Mouse (Mus musculus) liver, embryonic 13.5 days (tissue): ENCODE data around the gene Hacd4. TPM values are rescaled to one million over a fixed set of nuclear protein-coding genes. Genes with fewer than 3 reads are reported as not detected.

ENCODE experiments used
- ATAC-seq: fragments of 200-750 bp; cut with Nextera tagmentation; 2 replicates; pipeline ENCODE4 v1.8.0; 2017; ENCODE audit warnings: low read depth, mild to moderate bottlenecking, moderate number of reproducible peaks, moderate library complexity
- DNase-seq: peaks from one replicate; pipeline ENCODE4 v3.0.0; 2022
- H3K27ac ChIP-seq: fragments of 300-500 bp; sonication (generic); 2 replicates; pipeline ENCODE4 v1.5.1; 2015; ENCODE audit warnings: moderate library complexity, mild to moderate bottlenecking, inconsistent platforms
- H3K27me3 ChIP-seq: fragments of 300-500 bp; sonication (generic); 2 replicates; pipeline ENCODE4 v1.6.1; 2015; ENCODE audit warnings: mild to moderate bottlenecking, inconsistent platforms
- H3K36me3 ChIP-seq: fragments of 300-500 bp; sonication (generic); 2 replicates; pipeline ENCODE4 v1.6.1; 2015; ENCODE audit warnings: mild to moderate bottlenecking, inconsistent platforms
- H3K4me1 ChIP-seq: fragments of 300-500 bp; sonication (generic); replicated peaks from 2 replicates; pipeline ENCODE4 v1.6.1; 2015; ENCODE audit warnings: inconsistent platforms
- H3K4me2 ChIP-seq: fragments of 300-500 bp; sonication (generic); 2 replicates; pipeline ENCODE4 v1.6.1; 2015; ENCODE audit warnings: inconsistent platforms, mild to moderate bottlenecking, moderate library complexity
- H3K4me3 ChIP-seq: fragments of 300-500 bp; sonication (generic); replicated peaks from 2 replicates; pipeline ENCODE4 v1.5.1; 2015; ENCODE audit warnings: mild to moderate bottlenecking, inconsistent platforms
- H3K9ac ChIP-seq: fragments of 300-500 bp; sonication (generic); 2 replicates; pipeline ENCODE4 v1.6.1; 2015; ENCODE audit warnings: mild to moderate bottlenecking, inconsistent platforms
- H3K9me3 ChIP-seq: fragments of 300-500 bp; sonication (generic); replicated peaks from 2 replicates; pipeline ENCODE4 v1.6.1; 2016; ENCODE audit warnings: inconsistent platforms
- WGBS: fragments of 180-500 bp; shearing (Covaris S2); methylation state at CpG from one replicate; pipeline ENCODE4 v1.1.7; 2015; ENCODE audit not compliant: insufficient replicate concordance; 5-methylcytosine and 5-hydroxymethylcytosine counted together
- polyA plus RNA-seq: library from polyadenylated mRNA; unstranded; fragments of >200 nt; fragmentation: Nextera tagmentation; extraction: Ambion mirVana; gene quantifications from 2 replicates; pipeline ENCODE4 v1.2.1, GENCODE M21; 2015

Gene Hacd4
- 5.2 and 5.6 TPM in 2 replicates for polyA plus RNA-seq

DNA sequence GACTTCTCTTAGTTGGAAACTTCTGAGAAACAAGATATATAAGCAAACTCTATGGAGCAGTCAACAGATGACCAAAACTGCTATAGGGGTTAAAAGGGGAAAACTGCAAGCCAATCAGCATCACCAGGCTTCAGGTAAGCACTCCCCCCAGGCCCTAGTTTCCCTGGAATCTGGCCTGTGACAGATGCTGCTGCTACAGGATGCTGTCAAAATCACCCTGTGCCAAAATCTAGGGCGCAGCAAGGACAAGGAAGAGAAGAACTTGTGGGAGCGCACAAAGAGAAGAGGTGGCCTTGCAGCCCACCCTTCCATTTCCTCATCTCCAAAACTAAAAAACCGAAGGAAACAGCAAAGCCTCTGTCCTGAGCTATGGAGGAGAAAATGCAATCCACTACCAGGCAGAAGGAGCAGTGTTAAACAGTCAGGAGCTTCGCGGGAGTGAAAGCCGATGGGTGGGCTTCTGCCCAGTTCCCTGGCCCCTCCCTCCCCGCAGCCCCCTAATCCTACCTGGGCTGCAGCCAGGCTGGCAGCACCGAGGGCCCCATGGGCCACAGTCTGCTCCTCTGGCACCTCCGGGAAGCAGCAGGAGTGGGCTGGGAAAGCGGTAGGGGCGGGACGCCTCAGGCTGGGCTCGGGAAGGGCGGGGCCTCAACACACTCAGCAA, at the start of gene Hacd4:
TSS of gene Hacd4 (minus strand) at position 603 of the 664 bp plus-strand sequence.
- DNase-seq (peak; percentile 15), ATAC-seq (peak; percentile 73)
- Histone ChIP-seq H3K9me3 (no peaks in the 10 kb centered on the region), H3K4me1 (peaks cover 27% of the 10 kb centered on the region), H3K36me3 (no peaks in the 10 kb centered on the region), H3K4me2 (peak within 1 kb of the TSS; percentile 66), H3K4me3 (peak within 1 kb of the TSS; percentile 50), H3K27me3 (no peaks in the 10 kb centered on the region), H3K27ac (0 out of 2 replicates have a peak within 1 kb of the TSS, but pooled peaks have one; percentile 18), H3K9ac (peak within 1 kb of the TSS; percentile 51; the same call in 1 of the 2 replicates)
- WGBS: 6% methylated on average over 14 of the region's 14 CpGs

DNA sequence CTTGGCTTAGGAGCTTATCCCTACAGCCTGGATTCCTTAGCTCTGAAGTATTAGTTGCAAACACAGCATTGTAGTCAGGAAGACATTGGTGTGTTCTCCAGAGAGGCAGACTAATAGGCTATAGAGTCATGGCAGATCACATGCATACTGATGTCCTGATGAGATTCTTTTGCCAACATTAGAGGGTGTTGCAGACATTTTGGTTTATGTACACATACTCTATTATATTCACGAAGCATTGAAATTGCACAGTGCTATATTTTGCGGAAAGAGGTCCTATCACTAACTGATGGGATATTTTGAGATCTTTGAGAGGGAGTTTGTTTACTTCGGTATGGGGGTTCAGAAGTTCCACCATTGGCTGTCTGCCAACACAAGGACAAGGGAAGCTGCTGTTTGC, 49.4 kb upstream of the Hacd4 start:
- Histone ChIP-seq H3K9ac (no peak overlapping the region), H3K4me2 (no peak overlapping the region), H3K27ac (no peak overlapping the region), H3K36me3 (no peaks in the 10 kb centered on the region), H3K27me3 (no peaks in the 10 kb centered on the region), H3K9me3 (no peaks in the 10 kb centered on the region), H3K4me1 (no peaks in the 10 kb centered on the region), H3K4me3 (no peak overlapping the region)
- no peak for ATAC-seq
- WGBS: 71% methylated on average over 3 of the region's 3 CpGs
- DNase-seq: no peak

DNA sequence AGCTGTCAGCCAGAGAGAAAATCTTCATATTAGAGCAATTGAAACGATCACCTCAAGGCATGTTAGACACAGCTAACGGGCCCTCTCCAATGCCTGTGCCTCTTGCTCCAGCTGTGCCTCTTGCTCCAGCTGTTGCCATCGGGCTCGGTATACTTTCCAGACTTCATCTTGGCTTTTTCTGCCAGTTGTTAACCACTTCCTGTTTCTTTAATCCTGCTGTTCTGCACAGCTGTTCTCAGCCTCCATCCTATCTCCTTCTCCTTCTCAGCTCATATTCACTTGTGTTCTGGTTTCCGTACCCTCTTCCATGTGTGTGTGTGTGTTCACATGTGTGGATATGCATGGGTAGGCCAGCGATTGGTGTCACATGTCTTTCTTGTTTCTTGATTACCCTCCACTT, 41.4 kb upstream of the Hacd4 start:
- H3K4me3 ChIP-seq: no peak overlapping the region
- no peak for DNase-seq
- H3K9me3 ChIP-seq: no peaks in the 10 kb centered on the region
- no peak for ATAC-seq
- no peaks in the 10 kb centered on the region for H3K36me3 ChIP-seq
- no peaks in the 10 kb centered on the region for H3K4me1 ChIP-seq
- no peak overlapping the region for H3K27ac ChIP-seq
- no peak overlapping the region for H3K9ac ChIP-seq
- H3K27me3 ChIP-seq: no peaks in the 10 kb centered on the region
- WGBS: 44% methylated on average over 6 of the region's 6 CpGs
- H3K4me2 ChIP-seq: no peak overlapping the region

DNA sequence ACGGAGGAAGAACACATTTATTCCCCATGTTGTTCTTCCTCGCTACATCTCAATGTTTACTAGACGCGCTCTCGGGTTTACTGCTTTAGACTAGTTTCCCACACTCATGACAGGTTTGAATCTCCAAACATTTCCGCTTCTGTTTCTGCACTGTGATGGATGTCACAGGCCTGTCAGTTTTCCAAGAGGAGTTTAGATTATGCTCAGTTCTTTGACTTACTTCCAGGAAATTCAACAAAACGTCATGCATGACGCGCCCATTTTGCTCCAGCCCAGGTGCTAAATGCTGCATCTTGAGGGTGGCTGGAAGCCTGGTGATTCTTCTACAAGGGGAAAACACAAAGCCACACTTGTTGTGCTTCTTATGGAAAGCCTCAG, 40.1 kb upstream of the Hacd4 start:
- H3K27me3 ChIP-seq: no peaks in the 10 kb centered on the region
- no peak for DNase-seq
- no peak overlapping the region for H3K27ac ChIP-seq
- no peaks in the 10 kb centered on the region for H3K36me3 ChIP-seq
- no peaks in the 10 kb centered on the region for H3K4me1 ChIP-seq
- ATAC-seq: no peak
- no peak overlapping the region for H3K4me3 ChIP-seq
- no peak overlapping the region for H3K4me2 ChIP-seq
- no peaks in the 10 kb centered on the region for H3K9me3 ChIP-seq
- no peak overlapping the region for H3K9ac ChIP-seq
- 81% methylated on average over 9 of the region's 9 CpGs for WGBS

DNA sequence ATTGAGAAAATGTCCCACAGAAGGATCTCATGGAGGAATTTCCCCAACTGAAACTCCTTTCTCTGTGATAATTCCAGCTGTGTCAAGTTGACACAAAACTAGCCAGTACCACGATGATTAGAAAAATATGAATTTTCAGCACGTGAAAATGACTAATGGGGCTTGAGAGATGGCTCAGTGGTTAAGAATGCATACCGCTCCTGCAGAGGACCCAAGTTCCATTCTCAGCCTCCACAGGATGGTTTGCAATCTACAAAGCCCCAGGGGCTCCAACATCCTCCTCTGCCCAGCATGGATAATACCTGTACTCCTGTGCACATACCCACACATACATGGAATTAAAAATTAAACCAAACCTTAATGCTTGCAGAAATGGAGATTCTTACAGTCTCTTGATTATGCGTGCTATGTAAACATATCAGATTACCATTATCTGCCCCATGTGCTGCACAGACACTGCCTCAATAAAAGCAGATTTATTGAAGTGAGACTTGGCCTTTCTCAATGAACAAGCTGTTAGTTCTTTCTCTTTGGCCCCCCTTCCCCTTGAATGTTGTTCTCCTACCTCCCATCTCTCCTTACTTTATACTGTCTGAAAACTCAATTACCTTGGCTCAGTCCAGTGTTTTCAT, 39.6 kb upstream of the Hacd4 start:
- DNase-seq (no peak), ATAC-seq (no peak)
- WGBS: 70% methylated on average over 4 of the region's 4 CpGs
- Histone ChIP-seq H3K4me3 (no peak overlapping the region), H3K36me3 (no peaks in the 10 kb centered on the region), H3K4me2 (no peak overlapping the region), H3K9me3 (no peaks in the 10 kb centered on the region), H3K27me3 (no peaks in the 10 kb centered on the region), H3K9ac (no peak overlapping the region), H3K27ac (no peak overlapping the region), H3K4me1 (no peaks in the 10 kb centered on the region)

DNA sequence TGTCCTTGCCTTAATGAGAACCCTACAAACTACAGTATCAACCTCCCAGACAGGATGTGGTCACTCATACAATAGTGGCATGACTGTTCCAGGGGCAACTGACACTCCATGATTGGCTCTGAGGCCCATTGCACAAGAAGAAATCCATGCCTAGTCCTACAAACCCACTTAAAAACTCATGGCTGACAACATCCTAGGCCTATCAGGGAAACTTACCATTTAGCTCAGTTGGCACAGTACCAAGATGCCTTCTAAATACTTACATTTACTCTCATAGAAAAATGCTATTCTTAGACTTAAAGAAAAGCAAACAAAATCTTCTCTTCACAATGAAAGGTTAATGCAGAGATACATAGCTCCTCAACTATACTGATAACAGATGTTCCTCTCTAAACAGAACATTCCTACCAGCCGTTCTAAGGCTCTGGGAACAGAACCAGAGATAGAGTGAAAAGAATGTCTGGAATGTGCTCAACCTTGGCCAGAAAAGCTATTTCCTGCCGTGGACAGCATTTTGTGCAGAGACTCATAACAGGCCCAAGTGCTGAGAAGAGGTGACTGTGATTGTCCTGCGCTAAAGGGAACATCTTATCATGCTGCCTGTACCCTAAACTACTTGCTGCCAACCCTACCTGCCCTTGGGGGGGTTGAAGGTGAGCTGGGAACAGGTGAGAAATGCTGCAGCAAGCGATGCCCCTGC, 37.9 kb upstream of the Hacd4 start:
- no peak overlapping the region for H3K9ac ChIP-seq
- H3K4me2 ChIP-seq: no peak overlapping the region
- WGBS: 47% methylated on average over 4 of the region's 4 CpGs
- no peak overlapping the region for H3K4me3 ChIP-seq
- no peak overlapping the region for H3K27ac ChIP-seq
- H3K9me3 ChIP-seq: no peaks in the 10 kb centered on the region
- no peaks in the 10 kb centered on the region for H3K27me3 ChIP-seq
- no peaks in the 10 kb centered on the region for H3K4me1 ChIP-seq
- no peaks in the 10 kb centered on the region for H3K36me3 ChIP-seq
- DNase-seq (no peak), ATAC-seq (no peak)

DNA sequence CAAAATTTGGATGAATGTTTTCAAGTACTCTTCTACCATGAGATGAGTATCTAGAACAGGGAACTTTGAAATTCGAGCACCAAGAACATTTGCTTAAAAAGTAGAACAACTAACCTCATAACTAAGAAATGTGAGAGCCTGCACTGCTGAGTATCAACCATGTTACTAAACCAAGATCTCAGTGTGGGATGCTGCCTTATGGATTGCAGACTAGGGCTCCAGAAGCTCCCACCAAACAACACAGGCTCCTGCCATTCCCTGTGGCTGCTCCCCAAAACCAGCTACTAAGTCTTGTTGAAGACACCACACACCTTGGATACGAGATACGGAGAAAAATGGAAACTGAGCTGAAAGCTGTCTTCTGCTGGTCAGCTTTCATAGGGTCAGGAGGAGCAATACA, 37.4 kb upstream of the Hacd4 start:
- Histone ChIP-seq H3K9me3 (no peaks in the 10 kb centered on the region), H3K36me3 (no peaks in the 10 kb centered on the region), H3K27me3 (no peaks in the 10 kb centered on the region), H3K27ac (no peak overlapping the region), H3K4me2 (no peak overlapping the region), H3K9ac (no peak overlapping the region), H3K4me1 (no peaks in the 10 kb centered on the region), H3K4me3 (no peak overlapping the region)
- 58% methylated on average over 3 of the region's 3 CpGs for WGBS
- no peak for ATAC-seq
- no peak for DNase-seq

DNA sequence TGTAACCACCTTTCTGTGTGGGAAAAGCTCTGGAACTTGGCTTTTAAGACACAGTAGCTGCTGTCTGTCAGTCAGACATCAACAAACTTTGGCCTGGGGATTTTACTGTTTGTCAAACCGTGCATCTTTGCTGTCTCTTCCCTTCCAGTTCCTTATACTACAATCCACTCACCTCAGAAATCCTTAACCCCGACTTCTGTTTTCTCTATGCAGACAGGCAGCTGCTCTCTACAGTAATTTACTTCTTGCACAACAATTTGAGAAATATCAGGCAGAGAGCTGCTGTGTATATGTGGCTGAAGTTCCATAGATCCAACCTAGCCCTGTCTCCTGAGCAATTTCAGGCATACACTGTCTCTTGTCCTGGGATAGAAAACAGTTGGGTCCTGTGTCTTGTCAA, 32.8 kb upstream of the Hacd4 start:
- H3K27me3 ChIP-seq: no peaks in the 10 kb centered on the region
- H3K27ac ChIP-seq: no peak overlapping the region
- no peak overlapping the region for H3K9ac ChIP-seq
- H3K4me2 ChIP-seq: no peak overlapping the region
- no peaks in the 10 kb centered on the region for H3K9me3 ChIP-seq
- H3K36me3 ChIP-seq: no peaks in the 10 kb centered on the region
- no peak for DNase-seq
- no peak for ATAC-seq
- H3K4me3 ChIP-seq: no peak overlapping the region
- H3K4me1 ChIP-seq: no peaks in the 10 kb centered on the region
- 27% methylated on average over 2 of the region's 2 CpGs for WGBS

DNA sequence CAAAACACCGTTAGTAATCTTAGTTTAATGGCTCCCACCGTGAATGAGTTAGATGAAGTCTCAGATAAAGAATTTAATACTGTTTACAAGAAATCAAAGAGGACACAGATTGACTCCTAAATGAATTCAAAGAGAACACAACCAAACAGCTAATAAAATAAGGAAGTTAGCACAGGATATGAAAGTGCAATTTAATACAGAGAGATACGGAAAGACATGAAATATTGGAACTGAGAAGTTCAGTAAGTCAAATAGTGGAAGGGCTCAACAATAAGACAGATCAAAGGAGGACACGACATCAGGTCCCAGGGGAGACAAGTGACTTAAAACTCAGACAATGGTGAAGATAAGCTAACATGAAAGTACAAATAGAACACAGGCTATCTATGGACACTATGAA, 25.8 kb upstream of the Hacd4 start:
- no peak overlapping the region for H3K9ac ChIP-seq
- WGBS: 64% methylated on average over 4 of the region's 4 CpGs
- H3K4me3 ChIP-seq: no peak overlapping the region
- H3K27me3 ChIP-seq: no peaks in the 10 kb centered on the region
- no peak overlapping the region for H3K4me2 ChIP-seq
- no peaks in the 10 kb centered on the region for H3K4me1 ChIP-seq
- H3K27ac ChIP-seq: no peak overlapping the region
- no peaks in the 10 kb centered on the region for H3K9me3 ChIP-seq
- no peak for ATAC-seq
- H3K36me3 ChIP-seq: no peaks in the 10 kb centered on the region
- no peak for DNase-seq

DNA sequence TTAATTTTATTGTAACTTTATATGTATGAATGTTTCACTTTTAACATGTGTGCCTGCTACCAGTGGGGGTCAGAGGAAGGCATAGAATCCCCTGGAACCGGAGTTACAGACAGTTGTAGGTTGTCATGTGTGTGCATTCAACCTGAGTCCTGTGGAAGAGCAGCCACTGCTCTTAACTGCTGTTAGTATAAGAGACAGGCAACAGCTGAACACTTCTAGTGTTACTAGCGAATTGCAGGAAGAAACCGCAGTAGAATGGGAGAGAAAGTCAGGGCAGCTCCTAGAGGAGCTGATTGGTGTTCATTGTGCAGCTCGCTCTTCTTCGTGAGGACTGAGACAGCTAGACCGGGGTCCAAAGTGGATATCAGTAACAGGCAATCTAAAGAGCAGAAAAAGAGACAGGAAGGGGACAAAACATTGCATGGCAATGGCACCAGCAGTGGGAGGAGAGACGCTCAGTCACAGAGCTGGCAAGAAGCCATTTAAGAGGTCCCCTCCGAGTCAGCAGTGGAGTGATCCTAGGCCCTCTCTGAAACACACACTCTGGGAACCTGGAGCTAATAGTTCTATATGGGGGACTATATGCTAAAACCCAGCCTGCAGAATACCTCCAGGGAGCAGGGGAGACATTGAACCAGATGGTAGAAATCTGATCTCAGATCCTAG, 24.4 kb upstream of the Hacd4 start:
- Histone ChIP-seq H3K4me1 (no peaks in the 10 kb centered on the region), H3K36me3 (no peaks in the 10 kb centered on the region), H3K9me3 (no peaks in the 10 kb centered on the region), H3K9ac (no peak overlapping the region), H3K27me3 (no peaks in the 10 kb centered on the region), H3K4me2 (no peak overlapping the region), H3K4me3 (no peak overlapping the region), H3K27ac (no peak overlapping the region)
- 60% methylated on average over 8 of the region's 8 CpGs for WGBS
- DNase-seq (no peak), ATAC-seq (no peak)

DNA sequence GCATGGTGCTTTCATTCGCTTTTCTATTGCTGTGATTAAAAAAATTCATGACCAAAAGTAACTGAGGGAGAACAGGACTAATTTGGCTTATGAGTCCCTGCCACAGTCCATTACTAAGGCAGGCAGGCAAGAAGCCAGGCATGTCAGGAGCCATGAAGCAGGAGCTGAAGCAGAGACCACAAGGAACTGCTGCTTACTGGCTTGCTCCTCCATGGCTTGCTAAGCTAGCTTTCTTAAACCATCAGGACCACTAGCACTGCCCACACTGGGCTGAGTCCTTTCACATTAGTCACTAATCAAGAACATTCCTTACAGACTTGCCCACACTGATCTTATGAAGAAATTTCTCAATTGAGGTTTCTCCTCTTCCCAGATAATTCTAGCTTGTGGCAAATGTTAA, 23.8 kb upstream of the Hacd4 start:
- WGBS: 67% methylated on average over 1 of the region's 1 CpGs
- Histone ChIP-seq H3K4me2 (no peak overlapping the region), H3K4me1 (no peaks in the 10 kb centered on the region), H3K27me3 (no peaks in the 10 kb centered on the region), H3K4me3 (no peak overlapping the region), H3K9ac (no peak overlapping the region), H3K36me3 (no peaks in the 10 kb centered on the region), H3K9me3 (no peaks in the 10 kb centered on the region), H3K27ac (no peak overlapping the region)
- ATAC-seq: no peak
- DNase-seq: no peak
